33 mouse cellular contexts compared by ENCODE assay signal in genomic region chr11:57007790-57008189, GRCm38 (mm10). TPM values are rescaled to one million over a fixed set of nuclear protein-coding genes. Genes with fewer than 3 reads are reported as not detected.
DNase-seq lines count a peak whose midpoint lies in the region; ATAC-seq and TF ChIP-seq lines count a peak whose summit lies in the region.
"Had no signal": no experiment of that assay in that cellular context is flagged by ENCODE, and none has a peak within 500 bp of the region (broad histone marks: within the 10 kb centered on the region; RNA-seq: fewer than 3 reads in every experiment).

No protein-coding gene starts in this region.

- 55% methylated on average over 4 of the region's 4 CpGs for WGBS in lung, embryonic 14.5 days
- WGBS in heart, embryonic 13.5 days = 28% methylated on average over 4 of the region's 4 CpGs
- 24% methylated on average over 4 of the region's 4 CpGs for WGBS in heart, embryonic 15.5 days

- TF ChIP-seq CTCF in lung, embryonic 14.5 days (IDR thresholded peaks at IDR 0.05; ENCODE audit: low read depth) = no peak

- no peaks in the 10 kb centered on the region for H3K9me3 ChIP-seq in lung, embryonic 14.5 days (ENCODE audit: low read depth, low read length)
- H3K9me3 ChIP-seq in heart, embryonic 13.5 days = no peaks in the 10 kb centered on the region
- H3K9me3 ChIP-seq in heart, embryonic 15.5 days (replicated peaks) = no peaks in the 10 kb centered on the region
- H3K9me3 ChIP-seq: embryonic facial prominence, embryonic 10.5 days; embryonic facial prominence, embryonic 15.5 days; forebrain, embryonic 12.5 days; hindbrain, embryonic 10.5 days; hindbrain, embryonic 15.5 days; kidney, embryonic 15.5 days; limb, embryonic 13.5 days; liver, embryonic 12.5 days; neural tube, embryonic 15.5 days had no signal

- H3K27me3 ChIP-seq in lung, embryonic 14.5 days (ENCODE audit: insufficient read depth, low read length) = 0 out of 2 replicates have a peak, but pooled peaks cover 5% of the 10 kb centered on the region
- H3K27me3 ChIP-seq in heart, embryonic 13.5 days (replicated peaks) = peaks cover 17% of the 10 kb centered on the region; the same call in 1 of the 2 replicates
- H3K27me3 ChIP-seq in heart, embryonic 15.5 days = peaks cover 2% of the 10 kb centered on the region; the same call in 1 of the 2 replicates
- H3K27me3 ChIP-seq: CH12.LX; neural tube, embryonic 15.5 days had no signal

- no peaks in the 10 kb centered on the region for H3K4me1 ChIP-seq in lung, embryonic 14.5 days (ENCODE audit: insufficient read depth)
- H3K4me1 ChIP-seq in heart, embryonic 13.5 days = peaks cover 58% of the 10 kb centered on the region
- peaks cover 54% of the 10 kb centered on the region for H3K4me1 ChIP-seq in heart, embryonic 15.5 days (replicated peaks)
- H3K4me1 ChIP-seq: liver, embryonic 12.5 days had no signal

- no peak overlapping the region for H3K9ac ChIP-seq in lung, embryonic 14.5 days
- H3K9ac ChIP-seq in heart, embryonic 13.5 days = no peak overlapping the region
- H3K9ac ChIP-seq in heart, embryonic 15.5 days = no peak overlapping the region
- H3K9ac ChIP-seq: embryonic facial prominence, embryonic 15.5 days; forebrain, embryonic 12.5 days; forebrain, postnatal 0 days; hindbrain, embryonic 15.5 days; kidney, embryonic 15.5 days; limb, embryonic 13.5 days; liver, embryonic 12.5 days; neural tube, embryonic 15.5 days had no signal

- no peak overlapping the region for H3K27ac ChIP-seq in lung, embryonic 14.5 days (ENCODE audit: low read depth)
- H3K27ac ChIP-seq in heart, embryonic 13.5 days (replicated peaks) = peak overlapping the region; percentile 66
- H3K27ac ChIP-seq in heart, embryonic 15.5 days = peak overlapping the region; percentile 63
- H3K27ac ChIP-seq: embryonic facial prominence, embryonic 10.5 days; embryonic facial prominence, embryonic 15.5 days; forebrain, embryonic 12.5 days; hindbrain, embryonic 10.5 days; hindbrain, embryonic 15.5 days; kidney, embryonic 15.5 days; layer of hippocampus, adult 2 months; left cerebral cortex, adult 2 months; limb, embryonic 13.5 days; liver, embryonic 12.5 days; macrophage; neural tube, embryonic 15.5 days had no signal

- peak; percentile 22 for DNase-seq in lung, embryonic 14.5 days
- DNase-seq in lung, postnatal 14 days = no peak
- DNase-seq in heart, postnatal 4 days = peak; percentile 28
- DNase-seq: adrenal gland, adult 8-10 months; B cell, adult 2 months; cerebellum, adult 2 months; cerebellum, postnatal 14 days; forebrain, postnatal 0 days; kidney, adult 18-20 months; kidney, postnatal 25 days; lung, adult 18-20 months; midbrain, embryonic 14.5 days; retina, postnatal 1 day; right cerebral cortex, postnatal 14 days; thymus, postnatal 4 days had no signal

- ATAC-seq in lung, embryonic 14.5 days (ENCODE audit: insufficient read depth) = no peak
- ATAC-seq in heart, embryonic 13.5 days (ENCODE audit: extremely low read depth, insufficient number of reproducible peaks, low FRiP score, low TSS enrichment) = no peak
- ATAC-seq in heart, embryonic 15.5 days (replicated peaks; ENCODE audit: insufficient number of reproducible peaks, insufficient read depth, low FRiP score, low read depth) = peak; percentile 66
- ATAC-seq in CD4-positive, CD25-positive, alpha-beta regulatory T cell, adult 4 months = no peak
- ATAC-seq: forebrain, postnatal 0 days; inflammation-experienced regulatory T-cells, adult 6 months; liver, embryonic 12.5 days had no signal

- H3K4me3 ChIP-seq in lung, embryonic 14.5 days (ENCODE audit: low read depth, low read length) = no peak overlapping the region
- no peak overlapping the region for H3K4me3 ChIP-seq in heart, embryonic 13.5 days
- H3K4me3 ChIP-seq in heart, embryonic 15.5 days = no peak overlapping the region
- H3K4me3 ChIP-seq: embryonic facial prominence, embryonic 10.5 days; embryonic facial prominence, embryonic 15.5 days; forebrain, embryonic 12.5 days; hindbrain, embryonic 10.5 days; hindbrain, embryonic 15.5 days; kidney, embryonic 15.5 days; layer of hippocampus, adult 2 months; left cerebral cortex, adult 2 months; limb, embryonic 13.5 days; liver, embryonic 12.5 days; neural tube, embryonic 15.5 days had no signal

- no peaks in the 10 kb centered on the region for H3K36me3 ChIP-seq in lung, embryonic 14.5 days (ENCODE audit: insufficient read depth)
- no peaks in the 10 kb centered on the region for H3K36me3 ChIP-seq in heart, embryonic 13.5 days
- no peaks in the 10 kb centered on the region for H3K36me3 ChIP-seq in heart, embryonic 15.5 days
- H3K36me3 ChIP-seq: embryonic facial prominence, embryonic 10.5 days; embryonic facial prominence, embryonic 15.5 days; forebrain, embryonic 12.5 days; hindbrain, embryonic 10.5 days; hindbrain, embryonic 15.5 days; kidney, embryonic 15.5 days; limb, embryonic 13.5 days; liver, embryonic 12.5 days; neural tube, embryonic 15.5 days had no signal

- no peak overlapping the region for H3K4me2 ChIP-seq in lung, embryonic 14.5 days
- H3K4me2 ChIP-seq in heart, embryonic 13.5 days = peak overlapping the region; percentile 29; the same call in 1 of the 2 replicates
- no peak overlapping the region for H3K4me2 ChIP-seq in heart, embryonic 15.5 days
- H3K4me2 ChIP-seq: embryonic facial prominence, embryonic 15.5 days; forebrain, embryonic 12.5 days; hindbrain, embryonic 15.5 days; kidney, embryonic 15.5 days; limb, embryonic 13.5 days; liver, embryonic 12.5 days; neural tube, embryonic 15.5 days had no signal

RNA-seq across cellular contexts. Expression of gene Gria1, which starts 3.4 kb away (rescaled TPM):
- 0.29 and 0.37 TPM in 2 replicates for polyA plus RNA-seq in lung, embryonic 14.5 days (2014; fragmentation: Nextera tagmentation; extraction: Ambion mirVana)
- 3.3 and 3.9 TPM in 2 replicates for polyA plus RNA-seq in heart, embryonic 13.5 days (2015; fragmentation: Nextera tagmentation; extraction: Ambion mirVana)
- polyA plus RNA-seq in heart, embryonic 15.5 days (2015; fragmentation: Nextera tagmentation; extraction: Ambion mirVana) = 5.4 and 5.6 TPM in 2 replicates
- 1 to 10 TPM in 1 of 2 experiments, under 1 TPM in 1; 0.99 to 1.2 TPM for total RNA-seq in heart, postnatal 4 days (2021)
- not detected for polyA plus RNA-seq in CD4-positive, CD25-positive, alpha-beta regulatory T cell, adult 4 months (2017; shearing (Covaris generic))
- total RNA-seq: megakaryocyte-erythroid progenitor cell, adult 5-6 weeks had no signal
- polyA plus RNA-seq: inflammation-experienced regulatory T-cells, adult 6 months; macrophage had no signal
